Mouse (Mus musculus) ZHBTc4 (cell line): ENCODE measurements around the gene Arhgef3.
"Not testable (repeated sequence)": the region's sequence is repeated elsewhere in the genome, so short reads cannot be mapped to it uniquely, and the experiment has no call there.

Source experiments
- DNase-seq: peaks from one replicate; pipeline ENCODE4 v3.0.0-alpha.2; 2011; ENCODE audit warnings: low read depth, low spot score

Gene Arhgef3

DNA sequence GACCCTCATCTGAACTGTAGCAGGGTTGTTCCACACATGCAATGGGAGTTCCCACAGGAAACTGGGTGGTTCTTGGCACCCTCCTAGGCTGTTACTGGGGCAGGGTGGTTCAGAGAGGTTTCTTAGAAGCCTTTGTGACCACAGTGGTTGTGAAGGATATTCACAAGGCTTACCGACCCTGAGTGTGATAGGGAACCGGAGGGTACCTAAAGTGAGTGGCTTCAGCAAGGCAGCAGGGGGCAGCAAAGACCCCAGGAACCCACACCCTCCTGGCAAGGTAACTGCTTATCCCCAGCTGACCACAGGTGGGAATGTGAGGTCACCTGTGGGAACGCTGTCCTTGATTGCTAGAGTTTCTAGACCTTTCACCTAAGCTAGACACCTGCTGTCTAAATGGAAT is 77.8 kb downstream of the Arhgef3 start:
- DNase-seq: peak; percentile 55

DNA sequence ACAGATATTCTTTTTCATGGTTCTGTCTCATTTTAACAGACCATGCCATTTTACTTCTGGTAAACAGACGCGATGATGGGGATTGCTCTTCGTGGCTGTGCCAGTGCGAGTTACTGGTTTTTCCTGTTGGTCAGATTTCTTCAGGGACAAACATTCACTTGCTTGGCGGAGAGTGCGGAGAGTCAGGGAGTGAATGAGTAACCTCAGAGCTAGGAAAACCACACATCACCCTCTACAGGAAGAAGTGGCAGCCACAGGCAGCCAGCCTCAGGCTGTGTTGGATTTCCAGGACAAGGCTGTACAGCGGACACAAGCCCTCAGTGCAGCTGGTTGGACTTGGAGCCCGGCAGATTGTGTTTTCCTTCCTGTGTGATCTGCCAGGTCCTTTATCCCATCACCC is 82.3 kb downstream of the Arhgef3 start:
- DNase-seq: no peak

DNA sequence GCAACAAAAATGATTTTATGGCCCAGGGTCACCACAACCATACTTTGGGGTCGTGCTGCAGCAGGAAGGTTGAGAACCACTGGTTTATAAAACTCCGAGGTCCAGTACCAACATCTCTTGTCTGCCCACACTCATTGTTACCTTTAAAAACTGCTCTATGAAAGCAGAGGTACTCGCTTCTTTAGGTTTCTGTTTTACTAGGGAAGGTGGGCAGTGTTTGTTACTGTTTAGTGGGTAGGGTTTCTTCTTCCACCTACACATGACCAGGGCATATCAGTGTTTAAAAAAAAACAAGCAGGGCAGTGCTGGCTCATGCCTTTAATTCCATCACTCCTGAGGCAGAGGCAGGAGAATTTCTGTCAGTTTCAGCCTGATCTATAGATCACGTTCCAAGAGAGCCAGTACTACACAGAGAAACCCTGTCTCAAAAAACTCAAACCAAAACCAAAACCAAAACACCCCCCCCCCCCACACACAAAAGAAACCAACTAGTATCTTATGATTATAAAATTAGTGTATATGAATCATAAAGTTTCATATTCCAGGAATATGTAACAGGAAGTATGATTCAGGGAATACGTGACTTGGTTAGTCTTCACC is 83.9 kb downstream of the Arhgef3 start:
- no peak for DNase-seq

DNA sequence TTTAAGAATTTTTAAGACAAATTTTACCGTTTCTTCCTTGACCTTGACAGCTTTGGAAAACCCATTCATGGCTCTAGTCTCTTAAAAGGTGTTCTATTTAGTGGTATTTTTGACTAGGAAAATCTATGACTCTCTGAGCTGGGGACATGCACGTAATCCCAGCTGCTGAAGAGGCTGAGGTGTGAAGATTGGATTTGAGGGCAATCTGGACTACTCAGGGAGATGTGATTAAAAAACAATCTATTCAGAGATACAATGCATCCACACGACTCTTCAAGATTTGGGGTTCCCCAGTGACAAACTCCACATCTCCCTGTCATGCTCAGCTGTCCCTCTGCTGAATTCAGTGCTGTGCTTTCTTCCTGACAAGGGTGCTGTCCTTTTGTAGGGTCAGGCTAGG is 84.4 kb downstream of the Arhgef3 start:
- no peak for DNase-seq

DNA sequence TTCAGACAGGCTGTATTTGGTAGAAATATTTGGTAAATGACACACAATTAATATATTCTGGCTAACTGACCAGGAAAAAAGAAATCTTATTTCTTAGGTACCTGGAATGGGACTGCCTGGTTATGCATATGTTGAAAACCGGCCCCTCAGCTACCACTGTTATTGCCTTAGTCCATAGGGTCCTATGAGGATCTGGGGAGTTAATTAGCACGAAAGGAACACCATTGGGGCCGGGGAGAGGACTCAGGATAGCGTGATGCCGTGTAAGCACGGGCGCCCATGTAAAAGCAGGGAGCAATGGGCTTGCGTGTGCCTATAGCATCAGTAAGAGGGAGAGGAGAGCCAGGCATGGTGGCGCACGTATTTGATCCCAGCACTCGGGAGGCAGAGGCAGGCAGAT is 85.2 kb downstream of the Arhgef3 start:
- DNase-seq: no peak

DNA sequence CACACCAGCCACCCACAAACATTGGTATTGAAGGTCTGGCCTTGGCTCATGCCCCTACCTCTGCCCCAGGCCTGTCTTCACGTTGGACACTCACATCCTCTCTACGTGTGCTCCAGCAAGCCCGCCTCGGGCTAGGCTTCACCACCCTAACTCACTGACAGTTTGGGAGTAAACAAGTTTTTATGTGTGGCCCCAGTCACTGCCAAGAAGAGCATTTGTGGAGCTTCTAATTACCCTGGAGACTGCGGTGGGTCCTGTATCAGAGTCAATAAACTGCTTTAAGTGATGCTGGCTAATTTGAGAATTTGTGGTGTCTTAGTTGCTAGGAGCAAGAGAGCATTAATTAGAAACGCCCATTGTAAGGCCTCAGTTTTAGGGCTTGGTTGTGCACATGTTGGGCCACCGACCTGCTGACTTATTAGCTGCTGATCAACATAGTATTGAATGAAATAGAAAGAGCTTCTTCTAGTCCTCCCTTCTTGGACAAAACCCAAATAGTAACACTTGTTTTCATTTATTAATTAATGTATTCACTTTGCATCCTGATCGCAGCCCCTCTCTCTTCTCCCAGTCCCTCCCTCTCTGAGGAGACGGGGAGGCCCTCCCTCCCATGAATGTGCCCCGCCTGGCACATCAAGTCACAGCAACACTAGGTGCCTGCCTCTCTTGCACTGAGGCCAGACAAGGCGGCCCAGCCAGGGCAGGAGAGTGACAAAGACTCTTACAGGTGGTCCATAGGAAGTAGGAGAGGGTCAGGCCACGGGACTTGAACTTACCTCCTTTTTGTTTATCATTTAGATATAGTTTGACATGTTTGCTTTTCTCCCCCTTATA is 86.3 kb downstream of the Arhgef3 start:
- DNase-seq: peak; percentile 26

DNA sequence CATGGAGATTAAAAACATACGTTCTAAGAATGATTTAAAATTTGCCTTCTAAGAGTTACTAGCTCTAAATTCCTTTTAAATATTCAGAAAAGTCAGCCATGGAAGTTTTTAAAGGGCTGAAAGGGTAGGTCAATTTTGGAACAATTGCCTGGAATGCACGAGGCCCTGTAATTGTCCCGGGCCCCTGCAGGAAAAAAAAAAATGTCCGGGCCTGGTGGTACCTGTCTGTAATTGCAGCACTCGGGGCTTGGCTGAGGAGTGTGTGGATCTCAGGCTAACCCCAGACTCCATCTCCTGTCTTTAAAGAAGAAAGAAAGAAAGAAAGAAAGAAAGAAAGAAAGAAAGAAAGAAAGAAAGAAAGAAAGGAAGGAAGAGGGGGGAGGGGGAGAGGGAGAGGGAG is 87.1 kb downstream of the Arhgef3 start:
- DNase-seq: peak; percentile 56

DNA sequence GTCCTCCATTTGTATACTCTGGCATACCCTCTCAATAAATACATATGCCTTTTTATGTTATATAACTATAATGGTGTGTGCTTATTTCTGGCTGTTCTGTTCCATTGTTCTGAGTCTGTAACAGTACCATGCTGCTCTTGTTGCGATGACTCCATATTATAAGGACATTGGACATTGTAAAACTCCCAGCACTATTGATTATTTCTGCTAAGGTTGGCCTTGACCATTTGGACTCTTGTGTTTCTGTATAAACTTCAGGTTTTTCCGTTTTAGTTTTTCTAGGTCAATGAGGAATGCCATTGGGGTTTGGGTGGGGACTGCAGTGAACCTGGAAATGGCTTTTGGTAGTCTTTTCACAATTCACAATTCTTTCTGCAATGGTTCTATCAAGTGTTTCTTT is 90.0 kb downstream of the Arhgef3 start:
- no peak for DNase-seq

DNA sequence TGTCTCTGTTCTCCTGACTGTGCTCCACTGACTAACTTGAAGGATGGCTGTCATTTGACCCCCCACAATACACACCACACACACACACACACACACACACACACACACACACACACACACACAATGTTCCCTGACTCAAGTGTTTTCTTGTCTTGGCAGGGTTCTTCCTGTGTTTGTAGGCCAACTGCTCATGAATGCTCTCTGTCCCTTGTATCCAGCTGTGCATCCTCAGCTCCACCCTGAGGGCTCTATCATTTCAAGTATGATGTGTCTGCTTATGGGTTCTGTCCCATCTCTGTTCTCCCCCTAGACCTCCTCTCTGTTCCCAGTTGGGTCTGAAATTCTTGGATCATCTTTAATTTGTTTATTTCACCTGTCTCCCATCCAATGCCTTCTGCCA is 91.7 kb downstream of the Arhgef3 start:
- DNase-seq: no peak

DNA sequence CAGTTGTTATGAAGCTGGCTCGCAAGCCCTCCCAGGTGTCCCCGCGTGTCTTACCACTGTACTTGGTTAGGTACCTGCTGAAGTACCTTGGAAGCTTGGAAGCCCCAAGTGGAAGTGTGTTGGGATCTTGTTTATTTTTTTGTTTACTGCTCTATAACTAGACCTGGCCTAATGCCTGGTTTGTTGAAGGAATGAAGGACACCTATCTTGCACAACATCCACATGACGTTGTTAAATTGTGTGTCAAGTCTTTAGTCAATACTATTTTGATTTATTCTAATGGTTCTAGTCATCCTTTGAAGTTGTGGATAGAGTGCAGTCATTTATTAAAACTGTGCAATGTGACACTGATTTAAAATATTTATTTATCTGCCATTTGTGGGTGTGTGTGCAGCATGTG is 94.8 kb downstream of the Arhgef3 start:
- DNase-seq: no peak

DNA sequence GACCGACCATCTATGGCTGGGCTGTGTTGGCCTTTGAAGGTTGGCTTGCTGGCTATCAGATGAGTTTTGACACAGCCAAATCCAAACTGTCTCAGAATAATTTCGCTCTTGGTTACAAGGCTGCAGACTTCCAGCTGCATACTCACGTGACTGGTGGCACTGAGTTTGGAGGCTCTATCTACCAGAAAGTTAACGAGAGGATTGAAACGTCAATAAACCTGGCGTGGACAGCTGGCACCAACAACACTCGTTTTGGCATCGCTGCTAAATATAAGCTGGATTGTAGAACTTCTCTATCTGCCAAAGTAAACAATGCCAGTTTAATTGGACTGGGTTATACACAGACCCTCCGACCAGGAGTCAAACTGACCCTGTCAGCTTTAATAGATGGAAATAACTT is 96.1 kb downstream of the Arhgef3 start:
- not testable (repeated sequence) for DNase-seq

DNA sequence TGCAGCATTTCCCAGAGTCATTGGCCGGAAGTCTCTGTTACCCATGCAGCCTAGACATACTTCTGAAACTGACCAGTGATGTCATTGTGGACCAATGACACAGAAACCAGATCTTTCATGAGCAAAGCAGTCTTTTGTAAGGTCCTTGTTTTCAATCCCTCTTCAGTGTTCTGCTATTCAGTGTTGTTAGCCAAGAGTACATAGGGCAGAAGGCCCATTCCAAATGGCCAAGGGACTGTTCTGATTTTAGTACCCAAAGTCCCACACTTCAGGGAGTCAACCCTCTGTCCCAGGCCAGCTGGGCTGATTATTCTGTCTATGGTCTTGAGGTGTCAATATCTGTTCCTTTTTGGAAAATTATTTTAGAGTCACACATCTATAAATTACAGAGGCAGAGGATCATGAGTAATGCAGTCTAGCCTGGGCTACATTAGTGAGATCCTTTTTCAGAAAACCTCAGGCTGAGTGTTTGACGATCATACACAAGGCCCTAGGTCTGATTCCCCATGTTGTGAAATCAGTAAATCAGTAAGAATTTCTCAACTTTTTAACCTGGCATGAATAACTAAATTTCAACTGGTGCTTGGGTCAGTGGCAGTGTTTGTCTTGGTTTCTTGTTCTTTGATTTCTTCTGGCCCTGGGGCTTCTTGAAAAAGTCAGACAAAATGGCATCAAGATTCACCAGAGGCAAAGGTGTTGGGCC is 97.2 kb downstream of the Arhgef3 start:
- DNase-seq: no peak

DNA sequence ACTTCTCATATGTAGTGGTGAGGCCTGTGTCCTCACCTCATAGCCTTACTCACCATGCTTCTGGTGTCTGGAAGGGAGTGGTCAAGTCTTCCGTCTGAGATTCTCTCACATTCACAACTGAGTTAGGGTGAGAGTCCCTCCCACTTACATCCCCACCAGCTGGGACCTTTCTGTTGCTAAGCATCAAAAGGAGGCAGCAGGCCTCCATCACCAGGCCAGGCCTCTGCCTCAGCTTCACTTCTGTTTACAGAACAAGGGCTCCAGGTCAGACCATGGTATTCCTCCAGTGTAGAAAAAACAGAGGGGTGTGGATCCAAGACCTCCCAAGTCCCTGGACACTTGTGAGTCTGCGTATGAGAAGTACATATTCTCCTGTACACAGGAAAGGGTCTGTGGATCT is 99.5 kb downstream of the Arhgef3 start:
- DNase-seq: no peak

DNA sequence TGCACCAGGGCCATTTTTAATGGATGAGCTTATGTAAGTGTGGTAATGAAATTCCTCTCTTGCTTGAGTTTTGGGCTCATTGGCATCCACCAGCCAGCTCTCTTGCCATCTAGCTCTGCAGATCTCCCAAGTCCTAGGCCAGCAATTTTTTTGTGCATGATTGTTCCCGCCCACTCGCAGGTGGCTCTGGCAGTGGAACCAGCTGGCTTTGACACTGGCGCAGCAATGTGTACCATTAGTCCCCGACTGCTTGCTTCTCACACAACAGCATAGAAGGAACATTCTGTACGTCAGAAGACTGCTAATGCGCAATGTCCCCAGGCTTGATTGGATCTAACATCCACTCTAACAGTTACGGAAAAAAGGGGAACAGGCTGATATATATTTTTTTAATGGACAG is 105.0 kb downstream of the Arhgef3 start:
- DNase-seq: no peak

DNA sequence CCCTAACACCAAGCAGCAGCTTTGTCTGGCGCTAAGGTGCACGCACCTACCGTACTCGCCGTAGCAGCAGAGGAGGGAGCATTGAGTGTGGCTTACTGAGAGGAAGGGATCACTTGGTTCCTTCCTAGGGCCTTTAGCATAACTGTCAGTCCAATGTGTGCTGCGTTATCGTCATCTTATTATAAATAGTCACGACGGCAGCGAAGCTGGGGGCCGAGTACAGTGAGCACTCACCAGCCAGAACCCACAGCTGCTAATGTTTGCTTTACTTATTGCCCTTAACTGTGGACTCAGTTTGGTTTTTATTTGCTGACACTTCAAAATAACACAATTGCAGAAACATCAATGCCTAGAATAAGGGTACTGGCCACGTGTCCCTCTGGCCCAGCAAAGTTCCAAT is 105.6 kb downstream of the Arhgef3 start:
- no peak for DNase-seq

DNA sequence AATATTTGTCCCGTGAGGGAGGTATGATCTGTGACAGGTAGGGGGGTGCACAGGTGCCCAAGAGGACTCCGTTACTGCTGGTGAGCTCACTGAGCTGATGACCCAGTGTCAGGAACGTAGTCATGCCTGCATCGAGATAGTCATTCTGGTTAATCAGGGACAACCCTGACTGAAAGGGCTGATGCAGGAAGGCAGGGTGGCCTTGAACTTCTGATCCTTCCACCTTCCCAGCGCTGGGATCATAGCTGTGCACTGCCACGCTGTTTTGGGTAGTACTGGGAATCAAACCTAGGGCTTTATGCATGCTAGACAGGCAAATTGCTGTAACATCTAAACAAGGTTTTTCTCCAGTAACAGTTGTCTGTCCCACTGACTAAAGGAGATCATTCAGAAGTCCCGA is 109.9 kb downstream of the Arhgef3 start:
- DNase-seq: no peak

DNA sequence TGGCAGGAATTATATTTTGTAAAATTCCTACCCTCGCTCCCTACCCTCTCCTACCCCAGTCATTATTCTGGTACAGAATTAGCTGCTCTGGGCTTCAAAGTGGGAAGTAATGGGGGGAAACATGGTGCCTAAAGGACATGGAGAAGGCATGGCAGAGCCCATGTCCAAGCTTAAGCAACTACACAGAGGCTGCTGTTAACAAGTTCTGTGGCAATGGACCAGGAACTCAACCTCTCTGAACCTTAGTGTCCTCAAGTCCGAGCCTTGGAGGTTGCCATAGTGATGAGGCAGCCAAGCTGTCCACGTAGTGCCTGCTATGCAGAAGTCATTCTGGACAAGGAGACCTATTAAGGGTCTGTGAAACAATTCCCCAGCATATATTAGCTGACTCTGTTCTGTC is 111.6 kb downstream of the Arhgef3 start:
- no peak for DNase-seq

DNA sequence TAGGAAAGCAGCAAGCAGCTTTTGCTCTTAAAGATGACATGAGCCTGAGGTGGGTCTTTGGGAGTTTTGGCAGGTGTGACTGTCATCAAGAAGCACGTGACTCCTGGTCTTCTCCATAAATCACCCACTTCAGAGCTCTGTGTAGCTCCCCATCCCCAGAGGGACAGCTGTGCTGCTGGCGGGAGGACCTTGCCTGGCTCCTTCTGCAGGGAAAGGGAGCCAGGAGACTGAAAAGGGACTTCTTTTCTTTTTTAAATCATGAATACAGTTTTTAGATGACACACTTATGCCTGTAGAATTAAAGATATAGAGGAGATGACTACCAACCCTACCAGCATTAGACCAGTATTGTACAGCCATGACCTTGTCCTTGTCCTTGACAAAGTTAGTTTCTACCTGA is 113.6 kb downstream of the Arhgef3 start:
- no peak for DNase-seq

DNA sequence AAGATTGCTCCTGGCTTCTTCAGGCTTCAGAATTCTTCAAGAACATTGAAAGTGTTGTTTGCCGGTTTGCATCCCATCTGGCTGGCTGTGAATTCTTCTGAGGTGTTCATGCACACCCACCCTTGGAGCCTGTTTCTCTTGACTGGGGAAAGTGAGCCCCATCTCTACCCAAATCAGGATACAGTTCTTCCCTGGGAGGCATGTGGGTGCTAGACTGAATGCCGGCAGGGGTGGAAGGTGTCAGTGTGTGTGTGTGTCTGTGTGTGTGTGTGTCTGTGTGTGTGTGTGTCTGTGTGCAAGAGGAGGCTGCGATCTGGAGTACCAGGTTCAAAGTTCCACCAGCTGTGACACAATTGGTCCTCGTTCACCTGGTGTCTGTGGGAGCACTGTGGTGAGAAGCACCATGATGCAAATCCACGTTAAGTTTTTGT is 114.3 kb downstream of the Arhgef3 start:
- DNase-seq: no peak

DNA sequence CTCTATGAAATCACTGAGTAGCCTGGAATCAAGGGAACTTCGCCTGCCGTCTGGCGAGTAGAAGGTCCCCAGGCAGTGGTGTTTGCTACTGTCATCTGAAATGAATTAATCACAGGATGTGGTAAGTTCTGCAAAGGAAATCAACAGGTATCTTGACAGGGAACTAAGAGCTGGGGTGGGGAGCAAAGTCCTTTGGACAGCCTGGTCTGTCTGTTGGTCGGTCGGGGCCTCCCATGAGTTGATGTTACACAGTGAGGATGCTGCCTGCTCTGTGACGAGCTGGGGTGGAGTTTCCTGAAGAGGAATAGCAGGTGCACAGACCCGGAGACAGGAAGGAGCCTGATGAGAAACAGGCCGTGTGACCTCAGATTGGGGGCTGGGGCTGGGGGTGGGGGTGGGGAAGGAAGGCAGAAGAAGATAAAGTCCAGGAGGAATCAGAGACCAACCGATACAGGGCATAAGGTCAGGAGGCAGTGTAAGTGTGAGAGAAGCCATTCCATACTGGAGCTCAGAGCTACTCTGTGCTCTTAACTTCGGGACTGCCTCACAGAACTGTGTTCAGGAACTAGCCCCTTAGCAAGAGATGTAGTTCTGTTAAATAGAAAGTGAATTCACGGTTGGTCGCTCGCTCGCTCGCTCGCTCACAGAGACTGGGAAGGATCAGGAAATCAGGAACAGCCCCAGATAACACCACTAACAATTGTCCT is 114.9 kb downstream of the Arhgef3 start:
- no peak for DNase-seq

DNA sequence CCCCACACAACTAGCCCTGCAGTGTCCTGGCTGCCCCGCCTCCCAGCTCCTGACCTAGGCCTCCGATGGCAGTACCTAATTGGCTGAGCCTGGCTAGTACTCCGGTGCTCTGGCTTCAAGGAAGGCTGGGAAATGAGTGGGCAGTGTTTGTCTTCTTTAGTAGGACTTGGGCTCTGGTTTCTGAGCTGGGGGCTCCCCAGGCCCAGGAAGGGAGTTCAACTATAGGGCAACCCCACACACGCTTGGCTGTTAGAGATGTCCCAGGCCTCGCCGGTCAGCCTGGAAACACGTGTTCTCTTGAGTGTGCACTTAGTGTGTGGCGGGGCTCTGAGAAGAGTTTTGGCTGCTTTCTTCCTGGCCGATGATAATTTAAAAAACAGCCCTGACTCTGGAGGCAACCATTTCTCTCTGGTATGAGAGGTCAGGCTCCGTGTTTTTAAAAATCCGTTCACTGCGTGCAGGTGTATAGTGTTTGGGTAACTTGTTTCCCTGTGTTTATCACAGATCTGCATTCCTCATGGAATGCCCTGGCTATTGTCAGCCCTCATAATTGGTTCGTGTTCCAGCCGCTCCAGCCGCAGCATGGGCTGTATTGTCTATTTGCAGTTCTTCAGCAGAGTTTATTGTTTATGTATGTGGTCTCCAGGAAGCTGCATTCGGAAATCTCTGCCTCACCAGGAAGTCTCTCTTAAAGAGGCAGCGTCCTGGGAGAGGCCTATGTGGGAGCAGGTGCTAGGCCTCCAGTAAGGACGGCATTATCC is 115.7 kb downstream of the Arhgef3 start:
- no peak for DNase-seq
